Mouse (Mus musculus): ENCODE measurements at regions not wholly inside any gene's neighbourhood (a gene's known extent, or its start where the extent isn't known, plus 50 kb on each side); places are given as distances from the start of the nearest gene placed in this dataset.

DNA sequence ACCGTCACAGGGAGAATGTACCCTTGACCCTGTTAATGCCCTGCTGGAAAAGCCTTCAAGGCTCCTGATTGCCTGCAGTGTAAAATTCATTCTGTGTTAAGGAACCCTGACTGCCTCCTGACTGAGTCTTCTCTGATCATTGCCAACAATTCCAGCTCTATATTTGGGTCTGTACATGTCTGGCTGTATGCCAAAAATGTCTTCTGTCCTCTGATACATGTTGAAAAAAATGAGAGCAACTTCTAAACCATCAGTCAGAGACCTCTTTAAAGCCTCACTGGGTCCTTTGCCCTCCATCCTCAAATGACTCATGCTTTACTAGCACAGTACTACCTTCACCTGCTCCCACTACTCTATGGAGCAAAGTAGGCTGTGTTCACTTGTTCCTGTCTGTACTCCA is 408.3 kb downstream of the Nbas start:
- DNase-seq (ENCODE audit: low read depth), result no peak

GRCm38 (mm10) chr12:13669453-13669852 is 400.5 kb downstream of the Nbas start:
- no peak for DNase-seq (ENCODE audit: low read depth)

GRCm38 (mm10) chr12:13668485-13669022 is 399.6 kb downstream of the Nbas start:
- DNase-seq (ENCODE audit: low read depth), result no peak

GRCm38 (mm10) chr12:13639336-13639735 is 370.4 kb downstream of the Nbas start:
- no peak for DNase-seq (ENCODE audit: low read depth)
